Mouse (Mus musculus): Measurements from ENCODE around the gene Stk11ip. TPM values are rescaled to one million over a fixed set of nuclear protein-coding genes. Genes with fewer than 3 reads are reported as not detected.
A peak's percentile ranks its signal among the peaks of the same experiment; 100 is the strongest.

Stk11ip gene
- polyA plus RNA-seq, 1 experiment from 2014 or later = 24.4 TPM

GRCm38 (mm10) chr1:75524679-75525078 lies 3.4 kb downstream of the Stk11ip start:
- no peak overlapping the region for H3K4me2 ChIP-seq
- H3K27ac ChIP-seq = no peak overlapping the region
- no peaks in the 10 kb centered on the region for H3K27me3 ChIP-seq
- WGBS = 94% methylated on average over 7 of the region's 7 CpGs
- no peak overlapping the region for H3K9ac ChIP-seq
- no peak overlapping the region for H3K4me3 ChIP-seq (replicated peaks)
- H3K36me3 ChIP-seq (replicated peaks) = peaks cover 30% of the 10 kb centered on the region
- H3K9me3 ChIP-seq = no peaks in the 10 kb centered on the region
- no peak for ATAC-seq (ENCODE audit: low FRiP score)
- H3K4me1 ChIP-seq = peaks cover 13% of the 10 kb centered on the region

- no peak overlapping the region for H3K4me3 ChIP-seq (replicated peaks)
- H3K9me3 ChIP-seq = no peaks in the 10 kb centered on the region
- no peaks in the 10 kb centered on the region for H3K4me1 ChIP-seq
- H3K27me3 ChIP-seq = no peaks in the 10 kb centered on the region
- 87% methylated on average over 4 of the region's 4 CpGs for WGBS
- H3K27ac ChIP-seq = no peak overlapping the region
- H3K9ac ChIP-seq = no peak overlapping the region
- no peak overlapping the region for H3K4me2 ChIP-seq
- peaks cover 73% of the 10 kb centered on the region for H3K36me3 ChIP-seq (replicated peaks)
- no peak for ATAC-seq (ENCODE audit: low FRiP score)
These were observed 9.2 kb downstream of the Stk11ip start for GRCm38 (mm10) chr1:75530546-75530945.

GRCm38 (mm10) chr1:75532280-75533172 lies 11.2 kb downstream of the Stk11ip start:
- Histone ChIP-seq H3K4me2 (no peak overlapping the region), H3K4me3 (replicated peaks) (no peak overlapping the region), H3K36me3 (replicated peaks) (peaks cover 71% of the 10 kb centered on the region), H3K27ac (no peak overlapping the region), H3K9me3 (no peaks in the 10 kb centered on the region), H3K27me3 (no peaks in the 10 kb centered on the region), H3K4me1 (no peaks in the 10 kb centered on the region), H3K9ac (no peak overlapping the region)
- no peak for ATAC-seq (ENCODE audit: low FRiP score)
- WGBS = 90% methylated on average over 19 of the region's 19 CpGs

GRCm38 (mm10) chr1:75533325-75534252 lies 12.3 kb downstream of the Stk11ip start:
- Histone ChIP-seq H3K27me3 (no peaks in the 10 kb centered on the region), H3K36me3 (replicated peaks) (peaks cover 66% of the 10 kb centered on the region), H3K27ac (no peak overlapping the region), H3K9ac (no peak overlapping the region), H3K4me3 (replicated peaks) (no peak overlapping the region), H3K4me2 (no peak overlapping the region), H3K9me3 (no peaks in the 10 kb centered on the region), H3K4me1 (no peaks in the 10 kb centered on the region)
- 90% methylated on average over 19 of the region's 19 CpGs for WGBS
- ATAC-seq (ENCODE audit: low FRiP score) = no peak

- Histone ChIP-seq H3K4me3 (replicated peaks) (no peak overlapping the region), H3K27ac (no peak overlapping the region), H3K9me3 (no peaks in the 10 kb centered on the region), H3K4me2 (no peak overlapping the region), H3K9ac (no peak overlapping the region), H3K4me1 (no peaks in the 10 kb centered on the region), H3K36me3 (replicated peaks) (peaks cover 38% of the 10 kb centered on the region), H3K27me3 (no peaks in the 10 kb centered on the region)
- ATAC-seq (ENCODE audit: low FRiP score) = no peak
- WGBS = 88% methylated on average over 2 of the region's 2 CpGs
These were observed 16.3 kb downstream of the Stk11ip start for GRCm38 (mm10) chr1:75537587-75537986.

GRCm38 (mm10) chr1:75538597-75539190 lies 17.4 kb downstream of the Stk11ip start:
- Histone ChIP-seq H3K9ac (no peak overlapping the region), H3K4me2 (no peak overlapping the region), H3K27me3 (no peaks in the 10 kb centered on the region), H3K4me1 (no peaks in the 10 kb centered on the region), H3K36me3 (replicated peaks) (peaks cover 27% of the 10 kb centered on the region), H3K4me3 (replicated peaks) (no peak overlapping the region), H3K9me3 (no peaks in the 10 kb centered on the region), H3K27ac (no peak overlapping the region)
- WGBS = 80% methylated on average over 9 of the region's 9 CpGs
- no peak for ATAC-seq (ENCODE audit: low FRiP score)

- Histone ChIP-seq H3K4me1 (peaks cover 7% of the 10 kb centered on the region), H3K9ac (no peak overlapping the region), H3K4me3 (replicated peaks) (no peak overlapping the region), H3K27me3 (no peaks in the 10 kb centered on the region), H3K9me3 (no peaks in the 10 kb centered on the region), H3K4me2 (no peak overlapping the region), H3K27ac (no peak overlapping the region), H3K36me3 (replicated peaks) (peaks cover 2% of the 10 kb centered on the region)
- no peak for ATAC-seq (ENCODE audit: low FRiP score)
- 92% methylated on average over 7 of the region's 7 CpGs for WGBS
These were observed 20.2 kb downstream of the Stk11ip start for GRCm38 (mm10) chr1:75541496-75541895.

- no peak for ATAC-seq (ENCODE audit: low FRiP score)
- Histone ChIP-seq H3K27me3 (no peaks in the 10 kb centered on the region), H3K9me3 (no peaks in the 10 kb centered on the region), H3K4me2 (no peak overlapping the region), H3K9ac (no peak overlapping the region), H3K27ac (no peak overlapping the region), H3K36me3 (replicated peaks) (peaks cover 10% of the 10 kb centered on the region; the same call in 1 of the 2 replicates), H3K4me1 (peaks cover 15% of the 10 kb centered on the region), H3K4me3 (replicated peaks) (no peak overlapping the region)
- 92% methylated on average over 6 of the region's 6 CpGs for whole genome bisulfite sequencing
These were observed 23.0 kb downstream of the Stk11ip start for GRCm38 (mm10) chr1:75544351-75544750.

- Histone ChIP-seq H3K4me3 (replicated peaks) (peak within 1 kb of the TSS; percentile 77), H3K4me2 (peak within 1 kb of the TSS; percentile 73), H3K9ac (peak within 1 kb of the TSS; percentile 86), H3K27ac (peak within 1 kb of the TSS; percentile 83), H3K9me3 (no peaks in the 10 kb centered on the region), H3K36me3 (replicated peaks) (peaks cover 27% of the 10 kb centered on the region), H3K27me3 (no peaks in the 10 kb centered on the region), H3K4me1 (peaks cover 15% of the 10 kb centered on the region)
- WGBS = 1% methylated on average over 47 of the region's 64 CpGs
- ATAC-seq (ENCODE audit: low FRiP score) = peak; percentile 92
These were observed 24.9 kb downstream of the Stk11ip start, which contains the start of gene Slc4a3 for GRCm38 (mm10) chr1:75545965-75546956. TSS of gene Slc4a3 (plus strand) at chr1:75546266.

- ATAC-seq (ENCODE audit: low FRiP score) = no peak
- no peak overlapping the region; the same call in 1 of the 2 replicates for H3K4me3 ChIP-seq (replicated peaks)
- H3K27me3 ChIP-seq = no peaks in the 10 kb centered on the region
- H3K4me2 ChIP-seq = peak overlapping the region; percentile 73
- no peak overlapping the region for H3K27ac ChIP-seq
- H3K9me3 ChIP-seq = no peaks in the 10 kb centered on the region
- 97% methylated on average over 13 of the region's 13 CpGs for WGBS
- peaks cover 15% of the 10 kb centered on the region for H3K4me1 ChIP-seq
- no peak overlapping the region for H3K9ac ChIP-seq
- peaks cover 38% of the 10 kb centered on the region for H3K36me3 ChIP-seq (replicated peaks)
These were observed 26.0 kb downstream of the Stk11ip start for GRCm38 (mm10) chr1:75547351-75547750.

GRCm38 (mm10) chr1:75548083-75548482 lies 26.8 kb downstream of the Stk11ip start:
- 93% methylated on average over 3 of the region's 3 CpGs for WGBS
- H3K27ac ChIP-seq = no peak overlapping the region
- no peaks in the 10 kb centered on the region for H3K9me3 ChIP-seq
- H3K36me3 ChIP-seq (replicated peaks) = peaks cover 45% of the 10 kb centered on the region
- H3K4me3 ChIP-seq (replicated peaks) = no peak overlapping the region
- H3K9ac ChIP-seq = no peak overlapping the region
- no peaks in the 10 kb centered on the region for H3K27me3 ChIP-seq
- peaks cover 15% of the 10 kb centered on the region for H3K4me1 ChIP-seq
- H3K4me2 ChIP-seq = no peak overlapping the region
- ATAC-seq (ENCODE audit: low FRiP score) = no peak
